Mouse (Mus musculus) heart, embryonic 14.5 days (tissue): ENCODE data around the gene Tent4a. TPM values are rescaled to one million over a fixed set of nuclear protein-coding genes. Genes with fewer than 3 reads are reported as not detected.

Source experiments
- ATAC-seq: fragments of 200-750 bp; cut with Nextera tagmentation; 2 replicates; pipeline ENCODE4 v1.8.0; 2017; ENCODE audit warnings: low read depth, moderate TSS enrichment; ENCODE audit not compliant: insufficient number of reproducible peaks, insufficient read depth, low FRiP score
- H3K27ac ChIP-seq, 2 experiments: fragments of 200-500 bp in 1 of 2; fragments of 300-500 bp in 1 of 2; sonication (generic) in 1 of 2; replicated peaks in 1 of 2; 2 replicates each; pipeline ENCODE4 v1.5.1; 2012 to 2014; ENCODE audit warnings: low read depth in 2 of 2, low read length in 2 of 2, control low read depth in 1 of 2, mild to moderate bottlenecking in 1 of 2, mixed read lengths in 1 of 2; ENCODE audit not compliant: control insufficient read depth in 1 of 2, insufficient read depth in 1 of 2
- H3K27me3 ChIP-seq: fragments of 300-500 bp; sonication (generic); 2 replicates; pipeline ENCODE4 v1.6.1; 2014; ENCODE audit warnings: mild to moderate bottlenecking, low read length, control low read depth; ENCODE audit not compliant: control insufficient read depth, insufficient read depth
- H3K36me3 ChIP-seq: fragments of 300-500 bp; sonication (generic); 2 replicates; pipeline ENCODE4 v1.6.1; 2014; ENCODE audit warnings: mild to moderate bottlenecking, control low read depth, low read length, mixed read lengths; ENCODE audit not compliant: control insufficient read depth, insufficient read depth
- H3K4me1 ChIP-seq, 2 experiments: fragments of 200-500 bp in 1 of 2; fragments of 300-500 bp in 1 of 2; sonication (generic) in 1 of 2; 2 replicates each; pipeline ENCODE4 v1.6.1; 2012 to 2014; ENCODE audit warnings: low read length in 2 of 2, control low read depth in 1 of 2, mixed read lengths in 1 of 2; ENCODE audit not compliant: control insufficient read depth in 2 of 2, insufficient read depth in 2 of 2
- H3K4me2 ChIP-seq: fragments of 300-500 bp; sonication (generic); 2 replicates; pipeline ENCODE4 v1.6.1; 2014; ENCODE audit warnings: mild to moderate bottlenecking, low read length
- H3K4me3 ChIP-seq, 2 experiments: fragments of 200-500 bp in 1 of 2; fragments of 300-500 bp in 1 of 2; sonication (generic) in 1 of 2; 2 replicates each; pipeline ENCODE4 v1.5.1; 2012 to 2014; ENCODE audit warnings: low read length in 2 of 2, mild to moderate bottlenecking in 2 of 2, control low read depth in 1 of 2, low read depth in 1 of 2, moderate library complexity in 1 of 2; ENCODE audit not compliant: control insufficient read depth in 1 of 2, insufficient read depth in 1 of 2
- H3K9ac ChIP-seq: fragments of 300-500 bp; sonication (generic); 2 replicates; pipeline ENCODE4 v1.6.1; 2014; ENCODE audit warnings: mild to moderate bottlenecking, low read length
- H3K9me3 ChIP-seq: fragments of 300-500 bp; sonication (generic); 2 replicates; pipeline ENCODE4 v1.6.1; 2016; ENCODE audit warnings: low read length, control low read depth; ENCODE audit not compliant: control insufficient read depth
- WGBS: fragments of 180-500 bp; shearing (Covaris S2); extraction: QIAGEN DNeasy Blood & Tissue Kit; methylation state at CpG from one replicate; pipeline ENCODE4 v1.1.7; 2014; 5-methylcytosine and 5-hydroxymethylcytosine counted together
- polyA plus RNA-seq: library from polyadenylated mRNA; unstranded; fragments of >200 nt; fragmentation: Nextera tagmentation; extraction: Ambion mirVana; gene quantifications from 2 replicates; pipeline ENCODE4 v1.2.1, GENCODE M21; 2014

The Tent4a gene
- polyA plus RNA-seq, 1 experiment from 2014 or later, result 5.6 TPM

DNA sequence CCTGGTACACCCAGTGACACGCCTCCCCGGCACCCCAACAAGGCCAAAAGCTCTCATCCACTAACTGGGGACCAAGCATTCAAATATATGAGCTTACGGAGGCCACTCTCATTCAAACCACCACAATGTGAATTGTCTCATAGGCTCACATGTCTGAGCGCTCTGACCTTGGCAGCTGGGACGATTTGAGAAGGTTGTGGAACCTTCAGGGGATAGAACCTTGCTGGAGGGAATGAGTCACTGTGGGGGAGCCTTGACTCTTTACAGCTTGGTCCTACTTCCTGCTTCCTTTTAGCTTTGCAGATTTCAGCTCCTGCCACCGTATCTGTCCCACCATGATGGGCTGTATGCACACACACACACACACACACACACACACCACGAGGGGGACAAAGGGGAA is 48.6 kb downstream of the Tent4a start:
- no peaks in the 10 kb centered on the region for H3K9me3 ChIP-seq

DNA sequence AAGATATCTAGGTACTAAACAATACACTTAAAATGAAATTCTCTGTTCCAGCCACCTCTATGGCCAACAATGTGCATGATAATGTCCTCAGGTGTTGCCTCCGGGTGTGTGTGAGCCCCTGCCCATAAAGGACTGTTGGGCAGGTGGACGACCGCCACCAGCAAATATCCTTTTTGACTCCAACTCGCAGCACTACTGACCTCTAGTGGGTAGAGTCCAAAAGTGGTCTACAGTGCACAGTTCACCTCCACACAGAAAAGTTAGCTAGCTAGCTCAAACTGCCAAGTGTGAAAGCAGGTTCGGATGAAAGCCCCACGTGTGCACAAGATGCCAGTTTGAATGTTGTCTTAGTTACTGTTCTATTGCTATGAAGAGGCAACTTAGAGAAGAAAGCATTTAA is 49.1 kb downstream of the Tent4a start:
- H3K9me3 ChIP-seq, result no peaks in the 10 kb centered on the region
- peaks cover 36% of the 10 kb centered on the region for H3K27me3 ChIP-seq
- no peaks in the 10 kb centered on the region for H3K36me3 ChIP-seq
- no peak overlapping the region for H3K9ac ChIP-seq
- ATAC-seq, result no peak
- H3K4me2 ChIP-seq, result no peak overlapping the region
- peaks cover 24 to 33% of the 10 kb centered on the region in 2 experiments for H3K4me1 ChIP-seq
- WGBS, result 14% methylated on average over 6 of the region's 6 CpGs
- no peak overlapping the region for H3K4me3 ChIP-seq
- no peak overlapping the region for H3K27ac ChIP-seq

More for the DNA sequence above, 48.6 kb downstream of the Tent4a start:
- no peak for ATAC-seq
- Histone ChIP-seq H3K9ac (no peak overlapping the region), H3K4me1 (peaks cover 22 to 29% of the 10 kb centered on the region in 2 experiments), H3K36me3 (no peaks in the 10 kb centered on the region), H3K4me2 (no peak overlapping the region), H3K27ac (no peak overlapping the region), H3K27me3 (peaks cover 36% of the 10 kb centered on the region), H3K4me3 (no peak overlapping the region)
- 44% methylated on average over 7 of the region's 7 CpGs for WGBS

DNA sequence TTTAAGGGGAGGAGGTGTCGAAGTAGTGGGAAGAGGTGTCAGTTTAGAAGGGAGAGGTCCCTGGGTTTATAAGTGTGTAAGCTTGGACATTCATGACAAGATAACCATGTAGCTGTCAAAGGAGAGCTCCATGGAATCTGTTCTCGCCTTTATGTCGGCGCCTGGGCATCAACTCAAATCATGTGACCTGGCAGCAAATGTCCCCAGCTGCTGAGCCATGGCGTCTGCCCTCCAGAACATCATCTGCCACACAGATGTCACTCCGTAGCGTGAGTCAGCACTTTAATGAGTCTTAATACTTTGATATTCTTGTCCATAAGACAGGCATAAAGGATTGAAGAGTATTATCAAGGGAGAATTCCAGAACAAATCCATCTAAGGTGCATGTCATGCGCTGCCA is 51.7 kb downstream of the Tent4a start:
- Histone ChIP-seq H3K4me2 (peak overlapping the region; percentile 74), H3K9ac (0 out of 2 replicates have a peak overlapping the region, but pooled peaks have one; percentile 60), H3K4me1 (peaks cover 11 to 20% of the 10 kb centered on the region in 2 experiments), H3K27me3 (peaks cover 27% of the 10 kb centered on the region), H3K9me3 (no peaks in the 10 kb centered on the region), H3K36me3 (no peaks in the 10 kb centered on the region), H3K27ac (peak overlapping the region in 1 of 2 experiments; percentile 78; a peak in 2 of 4 replicates), H3K4me3 (peak overlapping the region in 1 of 2 experiments; percentile 36; a peak in 2 of 4 replicates)
- no peak for ATAC-seq
- 32% methylated on average over 8 of the region's 8 CpGs for WGBS

DNA sequence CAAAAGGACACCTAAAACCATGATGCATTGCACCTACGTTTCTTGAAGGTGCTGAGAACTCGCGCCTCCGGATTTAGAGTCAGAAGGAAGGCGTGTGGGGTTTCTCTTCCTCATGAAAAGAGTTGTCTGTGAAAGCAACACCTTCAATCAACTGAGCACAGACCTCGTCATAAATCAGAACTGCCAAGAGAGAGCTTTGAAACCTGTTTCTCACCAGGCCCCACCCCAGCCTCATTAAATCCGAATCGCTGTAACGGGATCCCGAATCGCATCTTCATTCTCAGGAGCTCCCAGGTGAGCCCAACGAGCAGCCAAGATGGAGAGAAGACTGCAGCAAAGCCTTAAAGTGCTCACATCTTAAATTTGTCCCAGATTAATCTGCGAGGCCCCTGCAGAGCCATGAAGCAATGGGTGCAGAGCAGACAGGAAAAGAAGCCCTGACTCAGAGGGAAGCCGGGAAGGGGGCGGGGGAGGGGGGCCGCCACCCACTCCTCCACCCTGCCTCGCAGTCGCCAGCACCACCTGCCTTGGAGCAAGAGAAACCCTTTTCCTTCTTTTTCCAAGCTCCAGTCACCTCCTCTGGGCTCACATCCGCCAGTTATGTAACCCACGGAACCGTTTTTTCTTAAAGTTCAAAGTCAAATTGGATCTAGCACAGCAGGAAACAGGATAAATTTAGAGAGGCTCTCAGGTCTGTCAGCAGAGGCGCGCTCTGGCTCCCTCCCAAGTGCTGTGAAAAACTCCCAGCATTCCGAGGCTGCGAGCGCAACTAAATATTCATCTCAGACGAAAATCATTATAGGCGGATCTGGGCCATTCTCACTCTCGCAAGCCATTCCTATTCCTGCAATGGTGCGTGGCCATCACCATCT is 52.5 kb downstream of the Tent4a start:
- 3% methylated on average over 30 of the region's 30 CpGs for WGBS
- Histone ChIP-seq H3K4me2 (peak overlapping the region; percentile 74), H3K27ac (peak overlapping the region; percentile 78 to 81), H3K4me3 (peak overlapping the region; percentile 36 to 43), H3K4me1 (peaks cover 11 to 17% of the 10 kb centered on the region in 2 experiments), H3K9me3 (no peaks in the 10 kb centered on the region), H3K27me3 (peaks cover 23% of the 10 kb centered on the region), H3K36me3 (no peaks in the 10 kb centered on the region), H3K9ac (peak overlapping the region; percentile 60)
- peak; percentile 67 for ATAC-seq

DNA sequence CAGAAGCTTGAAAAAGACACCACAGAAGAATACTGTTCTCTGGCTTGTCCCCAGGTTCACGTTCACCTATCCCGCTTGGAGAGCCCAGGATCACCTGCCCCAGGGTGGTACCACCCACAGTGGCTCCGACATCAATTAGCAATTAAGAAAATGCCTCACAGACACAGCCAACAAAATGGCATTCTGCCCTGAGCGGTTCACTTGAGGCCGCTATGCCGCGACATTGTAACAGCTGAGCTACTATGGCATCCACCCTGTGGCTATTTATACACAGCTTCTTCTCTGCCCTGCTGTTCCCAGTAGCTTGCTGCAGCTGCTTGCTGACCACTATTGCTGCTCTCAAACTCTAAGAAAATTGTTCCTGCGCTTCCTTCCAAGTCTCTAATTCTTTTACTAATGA is 53.4 kb downstream of the Tent4a start:
- no peak for ATAC-seq
- no peaks in the 10 kb centered on the region for H3K36me3 ChIP-seq

DNA sequence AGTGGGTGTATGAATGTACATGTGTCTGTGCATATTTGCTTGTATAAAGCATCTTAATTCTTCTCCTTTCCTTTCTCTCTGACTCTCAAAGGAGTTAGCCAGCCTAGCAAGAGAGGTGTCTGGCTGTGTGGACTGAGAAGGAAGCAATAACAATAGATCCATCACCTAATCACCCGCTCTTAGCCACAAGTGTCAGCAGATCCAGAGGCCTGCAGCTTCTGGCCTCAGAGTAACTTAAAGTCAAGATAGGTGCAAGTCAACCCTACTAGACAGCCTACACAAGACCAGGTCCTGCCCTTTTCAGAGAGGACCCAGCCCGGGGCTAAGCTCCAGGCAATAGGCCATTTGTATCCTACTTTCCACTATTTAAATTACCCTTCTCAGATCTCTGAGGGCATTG is 54.5 kb downstream of the Tent4a start:
- Histone ChIP-seq H3K4me1 (peaks cover 13 to 17% of the 10 kb centered on the region in 2 experiments), H3K4me3 (no peak overlapping the region), H3K36me3 (no peaks in the 10 kb centered on the region), H3K4me2 (no peak overlapping the region), H3K9me3 (no peaks in the 10 kb centered on the region), H3K9ac (no peak overlapping the region), H3K27me3 (peaks cover 20% of the 10 kb centered on the region), H3K27ac (no peak overlapping the region)
- ATAC-seq, result no peak
- 69% methylated on average over 2 of the region's 2 CpGs for WGBS

More for the DNA sequence above, 53.4 kb downstream of the Tent4a start:
- Histone ChIP-seq H3K27ac (peak overlapping the region; percentile 66 to 78), H3K9ac (peak overlapping the region; percentile 3; the same call in 1 of the 2 replicates), H3K4me3 (0 out of 4 replicates have a peak overlapping the region, but pooled peaks of 1 of the 2 experiments have one; percentile 36), H3K4me2 (peak overlapping the region; percentile 74), H3K9me3 (no peaks in the 10 kb centered on the region), H3K4me1 (peaks cover 13 to 17% of the 10 kb centered on the region in 2 experiments), H3K27me3 (peaks cover 20% of the 10 kb centered on the region)
- WGBS, result 9% methylated on average over 8 of the region's 8 CpGs

DNA sequence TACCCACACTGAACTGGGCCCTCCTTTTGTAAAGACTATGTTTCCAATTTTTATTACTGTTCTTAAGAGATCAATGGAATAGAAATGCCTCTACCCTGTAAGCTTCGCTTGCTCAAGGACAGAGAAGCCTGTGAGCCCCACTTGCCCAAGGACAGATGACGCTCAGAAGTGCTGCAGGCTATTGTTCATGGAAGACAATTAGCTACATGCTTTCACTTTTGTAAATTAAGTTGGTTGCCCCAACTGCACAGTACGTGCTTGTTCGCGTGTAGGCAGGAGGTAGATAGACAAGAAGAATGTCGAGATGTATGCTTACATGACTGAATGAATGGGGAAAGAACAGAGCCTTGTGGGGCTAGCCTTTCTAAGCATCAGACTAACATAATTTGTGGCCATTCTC is 55.7 kb downstream of the Tent4a start:
- no peak overlapping the region for H3K4me3 ChIP-seq
- WGBS, result 83% methylated on average over 6 of the region's 6 CpGs

More for the DNA sequence above, 55.7 kb downstream of the Tent4a start:
- peaks cover 14% of the 10 kb centered on the region for H3K27me3 ChIP-seq
- no peaks in the 10 kb centered on the region for H3K9me3 ChIP-seq
- H3K4me1 ChIP-seq, result peaks cover 13 to 17% of the 10 kb centered on the region in 2 experiments
- H3K36me3 ChIP-seq, result no peaks in the 10 kb centered on the region
- H3K27ac ChIP-seq, result no peak overlapping the region
- H3K9ac ChIP-seq, result no peak overlapping the region
- ATAC-seq, result no peak
- H3K4me2 ChIP-seq, result no peak overlapping the region
